Comparison of ENCODE assay signal across 27 mouse cellular contexts in genomic region chr1:189970381-189970780, GRCm38 (mm10). TPM values are rescaled to one million over a fixed set of nuclear protein-coding genes. Genes with fewer than 3 reads are reported as not detected.
DNase-seq lines count a peak whose midpoint lies in the region; ATAC-seq lines count a peak whose summit lies in the region.
"Had no signal": no experiment of that assay in that cellular context is flagged by ENCODE, and none has a peak within 500 bp of the region (broad histone marks: within the 10 kb centered on the region; RNA-seq: fewer than 3 reads in every experiment).

No protein-coding gene starts in this region.

- H3K4me2 ChIP-seq in kidney, embryonic 16.5 days (replicated peaks; ENCODE audit: low read depth, low read length): no peak overlapping the region
- H3K4me2 ChIP-seq: embryonic facial prominence, embryonic 13.5 days; forebrain, embryonic 12.5 days; forebrain, embryonic 15.5 days; heart, embryonic 13.5 days; hindbrain, embryonic 14.5 days had no signal

- no peak overlapping the region for H3K27ac ChIP-seq in kidney, embryonic 16.5 days (ENCODE audit: low read length)
- H3K27ac ChIP-seq: embryonic facial prominence, embryonic 10.5 days; embryonic facial prominence, embryonic 13.5 days; forebrain, embryonic 12.5 days; forebrain, embryonic 15.5 days; heart, adult 2 months; heart, embryonic 10.5 days; heart, embryonic 13.5 days; hindbrain, embryonic 14.5 days; hindbrain, postnatal 0 days had no signal

- no peaks in the 10 kb centered on the region for H3K27me3 ChIP-seq in kidney, embryonic 16.5 days (ENCODE audit: insufficient read depth, low read length)
- H3K27me3 ChIP-seq: forebrain, embryonic 15.5 days had no signal

- H3K4me1 ChIP-seq in kidney, embryonic 16.5 days (ENCODE audit: insufficient read depth, low read length): peaks cover 4% of the 10 kb centered on the region

- 35% methylated on average over 8 of the region's 8 CpGs for WGBS in kidney, embryonic 16.5 days

- intact Hi-C loops in gastrocnemius, postnatal 14 days (cut with DNase I; ENCODE audit: low total_unique reads): loop anchor here (5.0 kb wide), 1 partner anchor 38 kb away; no protein-coding TSS in a partner anchor

- DNase-seq in gastrocnemius, adult 8-10 months (ENCODE audit: low spot score in 2 of 2): peak; percentile 15 to 36
- no peak for DNase-seq in gastrocnemius, postnatal 14 days
- DNase-seq in kidney, adult 9 months: no peak
- peak; percentile 33 for DNase-seq in gastrocnemius, postnatal 25 days
- peak; percentile 83 for DNase-seq in skeletal muscle tissue, adult 2 months (ENCODE audit: low read depth, low spot score)
- DNase-seq: adrenal gland, adult 8-10 months; adrenal gland, postnatal 25 days; cerebellum, adult 11-12 months; cerebellum, adult 8-10 months; cerebellum, postnatal 10 days; cerebellum, postnatal 36 days; embryo, embryonic 11 days; heart, adult 2 months; heart, postnatal 14 days; heart, postnatal 4 days had no signal

- no peak overlapping the region for H3K4me3 ChIP-seq in kidney, embryonic 16.5 days (ENCODE audit: low read length)
- H3K4me3 ChIP-seq: embryonic facial prominence, embryonic 10.5 days; embryonic facial prominence, embryonic 13.5 days; erythroblast, embryonic 14.5 days; forebrain, embryonic 12.5 days; forebrain, embryonic 15.5 days; heart, adult 2 months; heart, embryonic 10.5 days; heart, embryonic 13.5 days had no signal

- no peaks in the 10 kb centered on the region for H3K36me3 ChIP-seq in kidney, embryonic 16.5 days (ENCODE audit: insufficient read depth, low read length)
- H3K36me3 ChIP-seq: embryonic facial prominence, embryonic 10.5 days; embryonic facial prominence, embryonic 13.5 days; forebrain, embryonic 12.5 days; forebrain, embryonic 15.5 days; heart, embryonic 10.5 days; heart, embryonic 13.5 days had no signal

- peak; percentile 83 for ATAC-seq in kidney, embryonic 16.5 days (ENCODE audit: low FRiP score, low TSS enrichment)
- ATAC-seq: CD4-positive, CD25-positive, alpha-beta regulatory T cell, adult 4 months; forebrain, embryonic 15.5 days; hindbrain, postnatal 0 days; inflammation-experienced regulatory T-cells, adult 6 months had no signal

- no peak overlapping the region for H3K9ac ChIP-seq in kidney, embryonic 16.5 days (replicated peaks; ENCODE audit: low read length)
- H3K9ac ChIP-seq: embryonic facial prominence, embryonic 13.5 days; forebrain, embryonic 12.5 days; forebrain, embryonic 15.5 days; heart, embryonic 13.5 days; hindbrain, embryonic 14.5 days had no signal

- no peaks in the 10 kb centered on the region for H3K9me3 ChIP-seq in kidney, embryonic 16.5 days (ENCODE audit: low read length)
- H3K9me3 ChIP-seq: embryonic facial prominence, embryonic 10.5 days; embryonic facial prominence, embryonic 13.5 days; forebrain, embryonic 12.5 days; forebrain, embryonic 15.5 days; heart, embryonic 10.5 days; heart, embryonic 13.5 days had no signal

RNA-seq across cellular contexts. Expression of gene Smyd2, which starts 48.2 kb away (rescaled TPM):
- 100 to 1,000 TPM; 322 to 345 (median 328) TPM for total RNA-seq in gastrocnemius, adult 8-10 months (2022)
- 100 to 1,000 TPM; 148 to 151 TPM for total RNA-seq in gastrocnemius, postnatal 14 days (2021)
- polyA plus RNA-seq in kidney, embryonic 16.5 days (2015; fragmentation: Nextera tagmentation; extraction: Ambion mirVana): 87.6 and 89.7 TPM in 2 replicates
- total RNA-seq in gastrocnemius, postnatal 25 days (2021): 100 to 1,000 TPM; 124 to 197 TPM

Comparison
In these comparisons a context has a peak if more than half of its experiments do, and no peak if none do; other contexts are left out.
1. DNase-seq: peak in gastrocnemius, adult 8-10 months (2 of 2), gastrocnemius, postnatal 25 days (single experiment) and skeletal muscle tissue, adult 2 months (single experiment); none in gastrocnemius, postnatal 14 days (single experiment) and kidney, adult 9 months (single experiment).